Mouse (Mus musculus) cerebellum, adult 9-11 months (tissue): ENCODE measurements at regions not wholly inside any gene's neighbourhood (a gene's known extent, or its start where the extent isn't known, plus 50 kb on each side); places are given as distances from the start of the nearest gene placed in this dataset.
A peak's percentile ranks its signal among the peaks of the same experiment; 100 is the strongest.

Experiments used
- DNase-seq: peaks from one replicate; pipeline ENCODE4 v3.0.0; 2022

DNA sequence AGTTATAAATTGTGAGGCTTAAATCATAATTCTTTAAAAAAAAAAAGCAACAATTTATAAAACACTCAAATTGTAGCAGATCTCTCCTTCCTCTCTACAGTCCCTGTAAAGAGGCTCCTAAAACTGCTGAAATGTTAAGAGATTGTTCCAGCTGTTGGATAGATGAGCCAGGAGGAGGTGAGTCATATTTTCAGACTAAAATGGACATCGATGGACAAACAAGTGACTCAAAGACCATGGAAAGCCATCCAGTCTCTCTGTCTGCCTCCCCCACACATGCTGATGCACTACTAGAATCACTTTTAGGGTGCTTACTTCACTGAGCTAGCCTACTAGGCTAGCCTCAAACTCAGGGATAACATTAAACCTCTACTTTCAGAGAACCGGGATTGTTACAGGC is 561.5 kb downstream of the Tmem114 start:
- no peak for DNase-seq

DNA sequence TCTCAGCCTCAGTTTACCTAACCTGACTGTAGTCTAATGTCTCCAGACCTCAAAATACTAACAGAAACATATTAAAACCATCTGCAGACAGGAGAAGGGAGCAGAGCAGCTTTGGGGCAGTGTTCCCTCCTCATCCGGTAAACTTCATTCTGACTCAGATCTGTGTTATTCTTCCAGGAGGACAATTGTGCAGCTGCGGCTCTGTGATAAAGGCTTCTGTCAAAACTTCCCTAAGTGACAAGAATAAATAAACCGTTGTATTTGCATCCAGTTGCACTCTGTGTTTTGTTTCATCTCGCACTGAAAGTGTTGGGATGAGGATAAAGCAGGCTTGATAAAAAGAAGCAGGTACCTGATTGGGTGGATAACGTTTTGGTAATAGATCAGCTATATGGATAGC is 585.8 kb downstream of the Tmem114 start:
- DNase-seq, result no peak

DNA sequence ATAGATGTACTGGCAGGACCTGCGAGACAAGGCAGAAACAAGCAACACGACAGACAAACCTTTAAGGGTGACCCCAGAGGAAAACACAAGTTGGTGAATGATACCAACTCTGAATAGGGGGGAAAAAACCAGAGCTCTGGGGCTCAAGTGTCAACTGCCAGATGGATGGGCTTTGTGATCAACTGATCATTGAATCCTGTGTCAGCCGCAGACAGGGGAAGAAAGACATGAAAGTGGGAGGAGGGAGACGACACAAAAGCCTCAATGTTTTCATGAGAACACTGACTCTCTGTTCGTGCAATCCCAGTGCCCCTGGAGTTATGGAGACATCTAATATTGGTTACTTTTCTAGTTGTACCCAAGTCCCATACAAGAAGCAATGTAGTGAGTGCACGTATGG is 593.8 kb downstream of the Tmem114 start:
- DNase-seq, result peak; percentile 14

DNA sequence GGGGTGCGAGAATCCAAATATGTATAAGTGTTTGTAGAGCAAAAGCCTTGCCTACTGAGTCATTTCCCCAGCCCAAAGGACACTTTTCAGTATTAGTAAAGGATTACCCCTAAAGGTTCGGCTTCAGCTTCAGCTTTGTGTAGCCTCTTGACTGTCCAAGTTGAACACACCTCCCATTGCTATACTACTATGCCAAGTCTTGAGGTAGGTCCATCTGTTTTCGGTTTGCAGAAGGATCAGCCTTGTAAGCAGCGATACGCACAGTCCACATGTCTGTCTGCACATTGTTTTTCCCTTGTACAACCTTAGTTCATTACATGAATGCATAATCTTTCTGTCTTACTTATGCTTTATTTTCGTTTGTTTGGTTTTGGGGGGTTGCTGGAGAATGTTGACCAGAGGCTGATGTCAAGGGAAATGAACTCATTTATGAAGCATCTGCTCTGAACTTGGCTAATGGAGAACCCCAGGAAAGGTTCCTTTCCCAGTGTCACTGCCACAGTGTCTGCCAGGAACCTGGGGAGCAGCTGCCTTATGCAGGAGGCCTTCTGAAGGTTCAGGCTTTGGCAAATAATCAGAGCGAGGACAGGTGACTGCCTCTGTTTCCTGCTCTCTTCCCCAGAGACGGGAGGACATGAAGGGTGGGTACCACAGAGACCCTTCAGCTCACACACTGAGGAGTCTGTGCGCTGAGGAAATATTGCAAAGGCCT is 594.8 kb downstream of the Tmem114 start:
- DNase-seq, result peak; percentile 80

DNA sequence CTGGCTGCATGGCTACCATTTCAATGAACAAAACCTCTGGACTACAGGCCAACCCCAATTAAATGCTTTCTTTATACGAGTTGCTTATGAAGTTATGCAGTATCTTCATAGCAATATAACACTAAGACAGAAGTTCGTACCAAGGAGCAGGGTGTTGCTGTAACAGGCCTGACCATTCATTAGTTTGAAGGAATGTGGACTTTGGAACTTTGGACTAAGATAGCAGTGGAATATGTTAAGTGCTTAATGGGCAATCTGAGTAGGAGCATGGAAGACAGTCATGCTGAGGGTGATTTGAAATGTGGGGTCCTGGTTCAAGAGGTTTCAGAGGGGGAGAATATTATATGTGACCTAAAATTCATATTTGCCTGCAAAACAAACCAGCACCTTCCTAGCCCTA is 623.8 kb downstream of the Tmem114 start:
- DNase-seq, result no peak

DNA sequence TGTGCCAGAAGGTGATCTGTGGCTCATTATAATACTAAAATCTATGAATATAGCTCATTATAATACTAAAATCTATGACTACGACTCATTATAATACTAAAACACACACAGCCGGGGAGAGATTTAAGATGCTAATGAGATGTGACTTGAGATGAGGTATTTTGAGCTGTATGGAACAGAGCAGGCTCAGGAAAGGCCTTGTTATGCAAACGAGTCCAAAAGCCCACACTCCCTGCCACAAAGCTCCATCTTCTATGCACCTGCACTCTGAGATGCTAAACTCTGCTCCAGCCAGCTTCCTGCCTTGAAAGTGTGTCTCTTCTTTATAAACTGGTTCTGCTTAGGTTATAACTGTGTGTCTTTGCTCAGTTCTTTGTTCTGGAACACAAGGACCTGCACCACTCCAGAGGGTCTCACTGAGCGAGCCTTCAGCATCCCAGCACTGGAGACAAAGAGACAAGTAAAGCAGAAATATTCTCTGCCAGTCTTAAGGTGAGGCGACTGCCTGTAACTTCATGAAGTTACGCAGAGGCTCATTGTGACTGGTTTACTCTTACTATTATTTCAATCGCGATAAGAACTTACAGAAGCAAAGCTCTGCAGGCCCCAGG is 627.7 kb downstream of the Tmem114 start:
- no peak for DNase-seq

DNA sequence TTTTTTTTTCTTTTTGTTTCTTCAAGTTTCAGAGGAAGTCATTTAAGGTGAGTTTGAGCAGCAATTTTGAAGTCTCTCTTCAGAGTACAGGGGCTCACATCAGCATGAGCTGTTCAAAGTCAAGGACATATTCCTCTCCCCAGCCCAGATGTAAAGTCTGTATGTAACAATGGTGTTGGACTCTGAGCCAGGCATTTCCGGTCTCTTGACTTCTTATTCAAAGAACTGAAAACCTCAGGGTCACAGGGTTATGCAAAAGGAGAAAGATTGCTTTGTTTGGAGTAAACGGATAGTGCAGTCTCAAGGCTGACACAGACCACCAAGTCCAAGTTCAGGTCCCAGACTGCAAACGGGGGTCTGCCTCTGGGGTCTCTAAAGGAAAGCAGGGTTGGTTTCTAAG is 629.4 kb downstream of the Tmem114 start:
- no peak for DNase-seq

DNA sequence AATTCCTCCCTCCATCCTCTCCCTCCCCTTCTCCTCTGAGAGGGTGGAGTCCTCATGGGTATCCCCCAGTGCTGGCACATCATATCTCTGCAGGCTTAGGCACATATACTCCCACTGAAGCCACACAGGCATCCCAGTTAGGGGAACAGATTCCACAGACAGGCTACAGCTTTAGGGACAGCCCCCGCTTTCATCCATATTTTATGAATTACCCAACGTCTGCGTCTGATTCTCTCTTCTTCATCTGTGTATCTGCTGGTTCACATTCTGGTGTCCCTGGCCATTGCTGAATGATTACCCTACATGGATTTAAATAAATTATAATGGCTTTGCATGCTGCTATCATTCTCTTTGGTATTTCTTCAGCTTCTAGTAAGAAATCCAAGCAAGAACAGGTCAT is 632.4 kb downstream of the Tmem114 start:
- no peak for DNase-seq

DNA sequence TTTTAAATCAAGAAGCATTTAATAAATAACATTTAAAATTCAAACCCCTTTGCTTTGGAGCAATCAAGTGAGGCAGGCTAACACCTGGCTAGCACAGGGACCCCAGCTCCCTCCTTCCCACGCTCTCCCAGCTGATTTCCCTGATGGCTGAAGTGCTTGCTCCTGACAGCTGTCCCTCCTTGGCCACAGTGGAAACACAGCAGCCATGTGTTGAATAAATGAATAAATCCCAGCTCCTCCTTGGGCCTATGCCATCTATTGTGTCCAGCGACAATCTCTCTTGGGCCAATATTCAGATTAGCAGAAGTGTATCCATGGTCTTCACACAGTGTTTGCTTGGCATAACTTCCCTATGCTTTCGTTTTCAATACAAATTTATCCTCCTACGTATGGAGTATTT is 634.7 kb downstream of the Tmem114 start:
- no peak for DNase-seq

DNA sequence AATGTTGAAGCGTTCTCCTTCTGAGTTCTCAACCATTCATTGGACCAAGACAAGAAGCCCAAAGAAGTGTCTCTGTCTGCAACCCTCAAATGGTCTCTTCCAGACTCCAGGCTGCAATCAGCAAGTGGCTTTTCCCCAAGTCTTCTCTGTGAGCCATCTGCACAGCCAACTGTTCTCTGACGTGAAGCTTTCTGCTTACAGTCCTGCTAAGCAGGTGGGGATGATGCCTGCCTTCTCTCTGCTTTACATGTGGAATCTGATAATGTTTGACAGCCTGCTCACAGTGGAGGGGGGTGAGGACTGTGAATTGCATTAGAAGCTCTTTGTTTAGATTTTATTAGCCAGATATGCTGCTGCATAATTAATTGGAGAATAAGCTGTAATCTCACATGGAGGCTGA is 636.7 kb downstream of the Tmem114 start:
- DNase-seq, result peak; percentile 71

DNA sequence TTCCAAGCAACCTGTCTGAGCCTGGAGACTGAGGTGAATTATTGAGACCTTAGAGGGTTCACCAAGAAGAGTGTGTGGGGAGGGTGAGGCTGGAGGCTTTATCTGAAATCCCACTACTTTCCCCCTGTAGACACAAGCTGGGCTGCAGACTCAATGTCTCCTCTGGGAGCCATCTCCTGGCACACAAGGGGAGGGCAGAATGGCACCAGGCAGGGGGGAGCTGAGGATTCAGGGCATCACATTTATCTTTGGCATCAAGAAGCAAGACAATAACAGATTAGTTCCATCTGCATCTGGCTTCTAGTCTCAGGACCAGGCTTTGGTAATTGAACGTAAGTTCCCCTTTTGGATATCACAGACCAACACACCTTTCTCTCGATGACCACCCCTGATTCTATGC is 643.4 kb downstream of the Tmem114 start:
- DNase-seq, result no peak

DNA sequence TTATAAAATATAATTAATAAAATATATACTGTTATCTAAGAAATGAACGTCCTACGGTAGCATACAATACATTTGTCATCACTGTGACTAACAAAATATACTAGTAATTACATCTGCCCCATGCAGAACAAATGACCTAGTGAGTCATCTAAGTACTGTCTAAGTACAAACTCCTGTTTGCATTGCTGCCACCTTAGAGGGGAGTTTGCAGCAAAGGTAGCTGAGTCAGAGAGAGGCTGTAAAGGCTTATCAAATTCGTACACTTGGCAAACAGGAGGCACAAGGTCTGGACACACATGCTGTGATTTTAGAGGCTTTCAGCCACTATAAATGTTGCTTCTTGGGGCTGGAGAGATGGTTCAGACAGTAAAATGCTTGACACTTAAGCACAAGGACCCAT is 649.3 kb downstream of the Tmem114 start:
- no peak for DNase-seq

DNA sequence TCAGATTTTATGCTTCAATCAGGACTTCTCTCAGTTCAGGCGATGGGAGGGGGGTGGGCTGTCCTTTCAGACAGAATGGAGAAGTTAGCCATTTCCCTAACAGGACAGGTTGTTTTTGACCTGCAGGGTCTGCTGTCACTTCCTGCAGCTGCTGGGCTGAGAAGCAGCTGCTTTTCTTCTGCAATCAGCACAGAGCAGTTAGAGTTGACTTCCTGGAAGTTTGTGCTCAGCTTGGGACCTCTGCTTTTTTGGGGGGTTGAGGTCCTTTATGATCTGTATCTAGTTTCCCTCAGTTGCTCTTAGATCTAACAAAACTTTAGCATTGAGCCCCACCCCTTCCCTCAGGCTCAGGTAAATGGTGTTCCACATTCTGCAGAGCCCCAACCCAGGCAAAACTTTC is 656.5 kb downstream of the Tmem114 start:
- no peak for DNase-seq

DNA sequence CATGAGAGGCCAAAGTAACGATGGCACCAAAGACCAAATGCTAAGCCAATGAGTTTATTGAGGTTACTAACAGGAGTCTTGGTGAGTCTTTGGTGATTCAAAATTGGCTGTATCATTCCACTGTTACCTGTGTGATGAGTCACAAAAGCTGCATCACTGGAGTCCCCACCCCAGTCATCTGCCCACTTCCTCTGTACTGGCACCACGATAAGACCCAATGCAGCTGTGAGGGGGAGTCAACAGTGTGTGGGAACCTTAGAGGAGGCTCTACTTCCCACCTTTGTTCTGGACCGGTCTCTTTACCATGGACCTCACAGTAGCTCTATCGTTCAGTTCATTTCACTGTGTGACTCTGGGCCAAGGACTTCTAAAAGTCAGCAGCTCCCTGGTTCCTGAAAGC is 657.2 kb downstream of the Tmem114 start:
- DNase-seq, result no peak

DNA sequence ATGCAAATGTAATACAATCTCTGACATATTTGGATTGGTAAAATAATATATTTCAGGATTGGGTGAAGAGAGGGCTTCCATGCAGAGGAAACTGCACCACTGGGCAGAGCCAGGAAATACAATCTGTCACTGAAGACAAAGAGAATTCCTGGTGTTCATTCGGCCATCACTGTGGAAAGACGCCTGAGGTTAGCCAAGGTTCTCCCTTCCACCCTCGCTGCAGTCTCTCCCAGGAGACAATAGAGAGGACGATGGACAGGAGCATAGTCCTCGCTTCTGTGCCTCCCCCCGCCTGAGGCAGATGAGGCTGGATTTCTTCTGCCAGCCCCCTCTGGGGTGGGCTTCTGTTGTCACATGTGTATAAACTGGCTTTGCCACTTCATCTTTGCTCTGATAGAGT is 660.6 kb downstream of the Tmem114 start:
- no peak for DNase-seq

DNA sequence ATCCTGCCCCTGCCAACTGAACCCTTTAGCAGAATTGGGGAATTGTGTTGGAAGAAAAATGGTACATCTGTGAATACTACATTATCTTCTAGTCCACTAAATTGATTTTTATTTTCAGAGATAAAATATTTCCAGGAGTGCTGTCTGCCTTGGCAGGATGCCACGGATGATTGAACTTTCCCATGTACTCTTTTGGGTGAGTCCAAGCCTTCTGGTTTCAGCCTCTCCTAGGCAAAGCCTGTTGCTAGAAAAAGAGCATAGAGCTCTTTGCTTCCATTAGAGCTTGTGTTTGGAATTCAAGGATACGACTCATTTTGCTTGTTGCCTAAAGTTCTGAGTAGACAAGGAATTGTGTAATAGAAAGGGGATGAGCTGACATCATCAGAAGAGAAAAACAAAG is 696.8 kb downstream of the Tmem114 start:
- no peak for DNase-seq

DNA sequence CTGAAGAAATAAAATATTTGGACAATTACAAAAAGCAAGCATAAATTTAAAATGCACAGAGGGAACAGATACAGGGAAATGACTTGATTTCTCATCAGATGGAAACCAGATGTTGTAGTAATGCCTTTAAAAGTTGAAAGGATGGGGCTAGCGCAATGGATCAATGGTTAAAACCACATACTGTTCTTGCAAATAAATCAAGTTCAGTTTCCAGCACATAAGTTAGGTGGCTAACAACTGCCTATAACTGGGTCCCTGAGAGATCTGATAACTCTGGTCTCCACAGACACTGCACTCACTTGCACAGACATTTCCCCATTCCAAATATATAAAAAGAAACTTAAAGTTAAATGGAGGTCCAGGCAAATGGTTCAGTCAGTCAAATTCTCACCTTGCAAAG is 699.7 kb downstream of the Tmem114 start:
- DNase-seq, result no peak

DNA sequence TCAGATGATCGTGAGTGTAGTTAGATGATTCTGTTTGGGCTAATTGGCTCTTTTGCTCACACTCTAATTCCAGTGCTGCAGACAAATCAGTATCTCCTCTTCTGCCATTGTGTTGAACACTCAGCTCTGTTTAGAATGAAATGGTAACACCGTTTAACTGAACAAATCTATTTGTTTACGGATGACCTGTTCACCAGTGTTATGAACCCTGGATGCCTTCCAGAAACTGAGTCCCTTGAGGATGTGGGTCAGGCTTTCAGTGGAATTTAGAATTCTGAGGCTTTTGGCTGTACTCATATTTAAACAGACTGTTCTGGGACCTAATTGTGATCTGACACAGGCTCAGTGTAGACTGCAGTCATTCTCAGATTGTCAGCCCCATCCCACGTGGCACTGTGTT is 723.5 kb downstream of the Tmem114 start:
- DNase-seq, result no peak

DNA sequence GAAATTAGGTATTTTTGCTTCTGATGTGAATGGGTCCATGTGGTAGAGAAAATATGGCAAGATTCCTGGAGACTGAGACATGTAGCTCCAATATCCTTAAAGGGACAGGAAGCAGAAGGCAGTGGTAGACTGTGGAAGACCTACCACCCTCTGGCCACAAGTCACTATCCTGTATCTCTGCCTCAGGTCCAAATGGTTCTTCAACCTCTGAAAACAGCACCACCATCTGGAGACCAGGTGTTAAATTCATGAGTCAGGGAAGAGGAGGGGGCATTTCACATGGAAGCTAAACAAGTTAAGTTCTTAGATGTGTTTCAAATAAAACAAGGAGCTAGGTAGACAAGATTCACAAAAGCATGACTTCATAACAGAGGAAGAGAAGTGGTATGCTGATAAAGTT is 739.5 kb downstream of the Tmem114 start:
- DNase-seq, result no peak

DNA sequence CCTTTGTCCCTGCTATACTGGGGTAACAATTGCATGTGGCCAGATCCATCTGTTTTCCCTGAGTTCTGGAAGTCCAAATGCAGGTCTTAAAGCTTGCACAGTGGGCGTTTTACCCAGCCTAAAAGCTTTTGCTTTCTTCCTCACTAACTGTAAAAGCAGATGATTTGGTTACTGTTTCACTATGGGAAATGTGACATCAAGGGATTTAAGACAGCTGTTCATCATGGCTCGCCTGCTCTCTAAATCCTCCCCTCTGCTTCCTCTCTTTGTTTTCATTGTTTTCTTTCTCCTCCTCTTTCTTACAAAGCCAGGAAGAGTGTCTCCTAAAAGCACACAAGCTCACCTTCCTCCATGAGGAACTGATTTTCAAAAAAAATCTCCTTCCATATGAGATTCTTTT is 758.8 kb downstream of the Tmem114 start:
- no peak for DNase-seq

DNA sequence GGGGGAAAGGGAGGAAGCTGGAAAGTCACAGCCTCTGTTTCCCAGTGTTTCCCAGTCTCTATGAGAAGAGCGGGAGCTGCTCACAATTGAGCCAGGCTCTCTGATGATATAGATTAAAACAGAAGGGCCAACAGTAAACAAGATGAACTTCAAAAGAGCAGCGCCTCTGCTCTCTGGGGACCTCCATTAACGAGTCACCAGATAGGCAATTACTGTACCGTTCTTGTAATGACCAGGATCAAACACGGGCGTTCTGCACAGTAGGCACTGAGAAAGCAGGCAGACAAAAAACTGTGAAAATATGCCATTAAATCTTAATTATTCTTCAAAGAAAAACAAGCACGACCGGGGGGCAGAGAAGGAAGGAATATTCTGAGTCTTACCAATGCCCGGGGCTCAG is 766.8 kb downstream of the Tmem114 start:
- no peak for DNase-seq

DNA sequence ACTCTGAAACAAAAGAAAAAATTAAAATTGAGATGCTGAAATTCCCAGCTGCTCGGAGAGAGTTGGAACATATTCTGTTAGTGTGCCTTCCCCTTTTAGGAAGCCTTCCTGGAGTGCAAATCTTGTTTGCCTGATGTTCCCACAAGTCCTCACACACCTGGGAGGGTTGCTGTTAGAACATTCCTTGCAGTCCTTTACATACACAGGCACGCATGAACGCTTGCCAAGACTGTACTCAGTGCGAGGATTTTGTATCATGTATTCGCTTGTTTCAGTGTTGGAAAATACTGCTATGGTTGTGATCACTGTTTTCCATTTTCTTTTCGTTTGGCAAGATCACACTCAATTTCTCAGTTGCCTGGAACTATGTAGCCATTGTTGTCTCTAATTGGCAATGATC is 770.5 kb downstream of the Tmem114 start:
- no peak for DNase-seq

DNA sequence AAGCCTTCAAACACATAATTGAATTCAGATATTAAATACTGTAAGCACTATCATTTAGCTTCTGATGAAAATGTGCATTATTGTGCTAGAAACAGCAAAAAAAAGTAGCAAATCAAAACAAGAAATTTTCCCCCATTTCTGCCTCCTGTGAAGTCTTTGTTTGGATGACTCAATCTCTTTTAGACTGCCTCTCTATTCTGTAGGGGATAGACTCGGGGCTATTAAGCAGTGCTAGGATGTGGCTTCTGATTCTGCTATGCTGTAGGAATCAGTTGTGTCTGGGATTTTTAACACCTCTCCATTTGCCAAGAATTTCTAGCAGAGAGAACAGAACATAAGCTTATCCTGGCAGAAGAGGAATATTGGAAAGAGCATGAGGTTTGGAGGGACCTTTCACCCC is 775.2 kb downstream of the Tmem114 start:
- no peak for DNase-seq

DNA sequence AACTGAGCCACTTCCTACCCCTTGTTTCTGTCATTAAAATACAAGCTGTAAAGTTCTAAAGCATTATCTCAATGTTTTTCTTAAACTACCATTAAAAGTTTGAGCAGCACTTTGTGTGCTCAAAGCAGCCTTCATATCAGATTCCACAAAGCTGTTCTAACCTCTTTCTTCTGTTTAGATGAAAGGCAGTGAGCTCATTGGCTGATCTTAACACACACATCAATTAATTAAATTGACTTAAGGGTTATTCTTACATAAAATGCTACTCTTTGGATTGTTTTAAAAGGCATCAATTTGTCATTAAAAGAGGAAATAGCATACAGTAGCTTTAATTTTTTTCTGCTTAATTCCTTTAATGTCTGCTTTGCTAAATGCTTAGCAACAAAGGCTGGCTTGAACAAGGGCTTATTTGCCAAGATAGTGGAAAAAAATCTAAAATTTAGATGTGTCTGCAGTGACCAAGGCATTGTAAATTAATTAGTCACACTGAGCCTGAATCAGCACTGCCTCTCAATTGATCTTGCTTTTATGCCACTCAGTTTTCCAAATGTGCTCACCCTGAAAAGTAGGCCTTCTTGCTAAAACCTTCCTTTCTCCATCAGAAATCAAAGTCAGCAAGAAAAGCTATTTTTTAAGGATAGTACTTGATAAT is 777.5 kb downstream of the Tmem114 start:
- DNase-seq, result no peak

DNA sequence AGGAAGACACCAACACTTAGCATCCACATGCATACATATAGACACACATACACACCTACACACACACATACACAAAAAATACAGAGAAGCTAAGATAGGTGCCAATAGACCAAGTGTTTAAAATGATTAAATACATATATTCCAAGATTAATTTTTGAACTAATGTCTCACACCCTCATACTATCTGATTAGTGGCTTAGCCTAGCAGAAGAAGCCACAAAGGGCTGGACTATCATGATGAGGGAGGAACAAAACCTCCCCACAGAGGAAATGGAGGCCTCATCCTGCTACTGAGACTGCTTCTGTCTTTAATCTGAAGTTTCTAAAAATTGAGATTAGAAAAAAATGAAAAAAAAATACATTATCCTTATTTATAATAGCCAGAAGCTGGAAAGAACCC is 780.6 kb downstream of the Tmem114 start:
- no peak for DNase-seq
